Mouse (Mus musculus): Measurements from ENCODE around the gene Sugp2.

DNA sequence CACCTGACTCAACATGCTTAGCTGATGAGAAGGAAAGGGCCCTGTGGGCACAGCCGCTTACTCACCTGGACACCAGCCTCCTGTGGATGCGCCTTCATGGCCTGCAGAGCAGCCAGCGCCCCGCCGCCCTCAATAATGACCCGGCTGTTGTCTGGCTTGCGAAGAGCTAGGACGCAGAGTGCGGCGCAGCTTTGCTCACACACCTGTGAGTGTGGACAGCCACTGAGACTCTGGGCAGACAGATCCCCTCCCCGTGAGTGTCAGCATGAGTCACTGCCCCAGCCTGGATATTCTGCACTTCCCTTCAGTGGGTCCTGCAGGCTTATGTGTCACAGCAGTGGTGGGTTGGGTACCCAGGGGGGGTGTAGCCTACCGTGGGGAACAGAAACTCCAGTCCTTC is 12.0 kb upstream of the Sugp2 start:
- no peak for TF ChIP-seq CTCF (IDR thresholded peaks at IDR 0.05; ENCODE audit: low read depth)
- no peak for TF ChIP-seq EP300 (IDR thresholded peaks at IDR 0.05; ENCODE audit: low read depth)

All from liver, postnatal 0 days (tissue).